Mouse (Mus musculus) right cerebral cortex, postnatal 14 days (tissue): ENCODE results near the gene Fam227b.

Source experiments
- DNase-seq: peaks from one replicate; pipeline ENCODE4 v3.0.0; 2022

The Fam227b gene

GRCm38 (mm10) chr2:126151855-126152571, at the start of gene Fam227b, which contains the start of gene Dtwd1:
Gene Fam227b (minus strand): TSS chr2:126152004.
Gene Dtwd1 (plus strand): TSS chr2:126152141.
- peak; percentile 98 for DNase-seq

GRCm38 (mm10) chr2:126198971-126199370, 47.2 kb upstream of the Fam227b start:
- DNase-seq, result no peak

GRCm38 (mm10) chr2:126195631-126196356, 44.0 kb upstream of the Fam227b start:
- DNase-seq, result no peak

- no peak for DNase-seq
These were observed 40.3 kb upstream of the Fam227b start for GRCm38 (mm10) chr2:126192129-126192528.

- DNase-seq, result no peak
These were observed 39.5 kb upstream of the Fam227b start for GRCm38 (mm10) chr2:126191306-126191705.

GRCm38 (mm10) chr2:126171427-126171826, 19.6 kb upstream of the Fam227b start:
- no peak for DNase-seq

- DNase-seq, result no peak
These were observed 15.2 kb upstream of the Fam227b start for GRCm38 (mm10) chr2:126166848-126167617.

- no peak for DNase-seq
These were observed 14.5 kb upstream of the Fam227b start for GRCm38 (mm10) chr2:126166335-126166734.

GRCm38 (mm10) chr2:126165277-126166018, 13.6 kb upstream of the Fam227b start:
- no peak for DNase-seq

GRCm38 (mm10) chr2:126147723-126148122, 4.1 kb downstream of the Fam227b start:
- DNase-seq, result no peak

- DNase-seq, result no peak
These were observed 57.2 kb downstream of the Fam227b start for GRCm38 (mm10) chr2:126094616-126095015.

GRCm38 (mm10) chr2:126090432-126090831, 61.4 kb downstream of the Fam227b start:
- DNase-seq, result no peak

- no peak for DNase-seq
These were observed 65.6 kb downstream of the Fam227b start for GRCm38 (mm10) chr2:126086187-126086586.

- DNase-seq, result no peak
These were observed 67.5 kb downstream of the Fam227b start for GRCm38 (mm10) chr2:126084326-126084725.

- no peak for DNase-seq
These were observed 72.7 kb downstream of the Fam227b start for GRCm38 (mm10) chr2:126079086-126079485.

GRCm38 (mm10) chr2:126076506-126076905, 75.3 kb downstream of the Fam227b start:
- DNase-seq, result no peak

- no peak for DNase-seq
These were observed 78.1 kb downstream of the Fam227b start for GRCm38 (mm10) chr2:126073744-126074143.

- DNase-seq, result no peak
These were observed 82.1 kb downstream of the Fam227b start for GRCm38 (mm10) chr2:126069740-126070139.

GRCm38 (mm10) chr2:126065303-126065856, 86.4 kb downstream of the Fam227b start:
- DNase-seq, result no peak

- DNase-seq, result no peak
These were observed 87.0 kb downstream of the Fam227b start for GRCm38 (mm10) chr2:126064814-126065213.

- DNase-seq, result no peak
These were observed 88.9 kb downstream of the Fam227b start for GRCm38 (mm10) chr2:126062876-126063275.

GRCm38 (mm10) chr2:126061037-126061773, 90.6 kb downstream of the Fam227b start:
- DNase-seq, result no peak
